Mouse (Mus musculus) liver, postnatal 0 days (tissue): ENCODE results near the gene Gm8265.
"Not testable (repeated sequence)": the region's sequence is repeated elsewhere in the genome, so short reads cannot be mapped to it uniquely, and the experiment has no call there.

Experiments used
- CTCF ChIP-seq: sonication (generic); IDR thresholded peaks from 2 replicates; pipeline ENCODE4 v1.5.1; 2016; ENCODE audit warnings: antibody characterized with exemption, low read depth
- EP300 ChIP-seq: IDR thresholded peaks from 2 replicates; pipeline ENCODE4 v1.6.1; 2016; ENCODE audit warnings: antibody characterized with exemption, low read depth, mild to moderate bottlenecking

- TF ChIP-seq EP300, CTCF: not testable (repeated sequence)
Observed at GRCm38 (mm10) chr14:5632928-5633327, at the start of gene Gm8265.
